In genomic region chr3:83251899-83252298, GRCm38 (mm10) we compare ENCODE assay signal across 26 mouse cellular contexts.
"Had no signal": no experiment of that assay in that cellular context is flagged by ENCODE, and none has a peak within 500 bp of the region (broad histone marks: within the 10 kb centered on the region; RNA-seq: fewer than 3 reads in every experiment).

No protein-coding gene starts in this region.

- H3K4me1 ChIP-seq: hindbrain, embryonic 10.5 days; hindbrain, embryonic 12.5 days; intestine, embryonic 15.5 days; limb, embryonic 15.5 days had no signal

- H3K36me3 ChIP-seq: heart, embryonic 10.5 days; heart, embryonic 12.5 days; hindbrain, embryonic 10.5 days; hindbrain, embryonic 12.5 days; intestine, embryonic 15.5 days; kidney, embryonic 15.5 days; limb, embryonic 13.5 days; limb, embryonic 15.5 days had no signal

- H3K9me3 ChIP-seq: heart, embryonic 10.5 days; heart, embryonic 12.5 days; hindbrain, embryonic 10.5 days; hindbrain, embryonic 12.5 days; intestine, embryonic 15.5 days; kidney, embryonic 15.5 days; limb, embryonic 13.5 days; limb, embryonic 15.5 days had no signal

- H3K4me3 ChIP-seq: gastrocnemius, adult 2 months; heart, adult 2 months; heart, embryonic 10.5 days; heart, embryonic 12.5 days; hindbrain, embryonic 10.5 days; hindbrain, embryonic 12.5 days; intestine, embryonic 15.5 days; kidney, embryonic 15.5 days; limb, embryonic 13.5 days; limb, embryonic 15.5 days had no signal

- H3K27me3 ChIP-seq: heart, embryonic 12.5 days; hindbrain, embryonic 12.5 days; intestine, embryonic 15.5 days; kidney, embryonic 15.5 days; limb, embryonic 13.5 days; limb, embryonic 15.5 days had no signal

- H3K9ac ChIP-seq: heart, embryonic 12.5 days; hindbrain, embryonic 12.5 days; hindbrain, embryonic 14.5 days; intestine, embryonic 15.5 days; kidney, embryonic 15.5 days; limb, embryonic 13.5 days; limb, embryonic 15.5 days had no signal

- H3K27ac ChIP-seq: gastrocnemius, adult 2 months; heart, adult 2 months; heart, embryonic 10.5 days; hindbrain, embryonic 10.5 days; hindbrain, embryonic 12.5 days; hindbrain, embryonic 14.5 days; intestine, embryonic 15.5 days; kidney, embryonic 15.5 days; kidney, postnatal 0 days; limb, embryonic 13.5 days; limb, embryonic 15.5 days had no signal

- H3K4me2 ChIP-seq: heart, embryonic 12.5 days; hindbrain, embryonic 12.5 days; hindbrain, embryonic 14.5 days; intestine, embryonic 15.5 days; kidney, embryonic 15.5 days; limb, embryonic 13.5 days; limb, embryonic 15.5 days had no signal

- ATAC-seq: hindbrain, embryonic 16.5 days; inflammation-experienced regulatory T-cells, adult 6 months; intestine, embryonic 15.5 days; intestine, postnatal 0 days had no signal

- DNase-seq: gastrocnemius, adult 2 months; gastrocnemius, postnatal 10 days; gastrocnemius, postnatal 25 days; heart, adult 2 months; heart, postnatal 10 days; heart, postnatal 4 days; kidney, adult 2 months; kidney, adult 9 months; kidney, postnatal 14 days; kidney, postnatal 36 days; layer of hippocampus, adult 9-11 months; layer of hippocampus, postnatal 36 days; left cerebral cortex, postnatal 4 days had no signal
